Mouse (Mus musculus): ENCODE measurements at regions not wholly inside any gene's neighbourhood (a gene's known extent, or its start where the extent isn't known, plus 50 kb on each side); places are given as distances from the start of the nearest gene placed in this dataset.

DNA sequence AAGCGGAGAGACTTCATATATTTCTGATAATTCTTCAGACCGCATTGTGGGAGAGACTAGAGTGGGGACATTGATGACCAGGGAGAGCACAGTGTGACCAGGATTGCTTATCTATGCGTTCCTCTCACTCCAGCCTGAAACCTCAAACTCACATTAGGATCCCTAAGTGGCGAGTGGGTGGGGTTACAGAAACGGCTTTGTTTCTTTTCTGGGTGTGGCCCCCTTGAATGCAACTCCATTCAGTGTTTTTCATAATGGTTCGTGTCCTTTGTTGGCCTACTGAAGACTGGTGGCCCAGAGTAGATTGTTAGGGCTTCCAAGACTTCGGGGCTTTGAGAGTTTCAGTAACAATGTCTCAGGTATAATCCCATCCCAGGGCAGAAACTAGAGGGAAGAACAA lies 1512.1 kb downstream of the Slc22a22 start:
- TF ChIP-seq CTCF (IDR thresholded peaks at IDR 0.05; ENCODE audit: borderline replicate concordance, insufficient read depth, low read depth, low read length) (no peak), POLR2A (IDR thresholded peaks at IDR 0.05; ENCODE audit: borderline replicate concordance, insufficient read depth, low read length) (no peak)
